Mouse (Mus musculus) layer of hippocampus, adult 8-10 months (tissue): Measurements from ENCODE around the gene Rpl28. TPM values are rescaled to one million over a fixed set of nuclear protein-coding genes. Genes with fewer than 3 reads are reported as not detected.

Experiments
- DNase-seq, 2 experiments: peaks; one replicate each; pipeline ENCODE4 v3.0.0; 2022; ENCODE audit warnings: low spot score in 2 of 2
- total RNA-seq, 4 experiments: library from RNA; stranded (reverse); gene quantifications; 2 replicates each; pipeline ENCODE4 v1.2.4; 2022

Rpl28 gene
- total RNA-seq, 4 experiments from 2014 or later: 350 to 553 (median 418) TPM

GRCm38 (mm10) chr7:4830476-4830875, 37.8 kb downstream of the Rpl28 start:
- no peak for DNase-seq

- no peak for DNase-seq
These were observed 43.1 kb downstream of the Rpl28 start for GRCm38 (mm10) chr7:4835631-4836327.

- no peak for DNase-seq
These were observed 43.7 kb downstream of the Rpl28 start for GRCm38 (mm10) chr7:4836351-4836792.

- DNase-seq: no peak
These were observed 45.0 kb downstream of the Rpl28 start for GRCm38 (mm10) chr7:4837639-4838038.

- peak; percentile 69 to 71 for DNase-seq
These were observed 49.4 kb downstream of the Rpl28 start for GRCm38 (mm10) chr7:4842077-4842476.

GRCm38 (mm10) chr7:4842634-4843131, 50.0 kb downstream of the Rpl28 start:
- DNase-seq: peak in 1 of 2 experiments; percentile 46

- DNase-seq: peak; percentile 79 to 80
These were observed 51.0 kb downstream of the Rpl28 start for GRCm38 (mm10) chr7:4843604-4844244.

- DNase-seq: no peak
These were observed 51.7 kb downstream of the Rpl28 start, which contains the start of gene Shisa7 for GRCm38 (mm10) chr7:4844245-4844916. Gene Shisa7 (minus strand): TSS chr7:4844696.

Other genes with a start within 250 kb of the Rpl28 start
- gene Syt5, start 245.3 kb upstream of the Rpl28 start, total RNA-seq: 100 to 1,000 TPM; 180 to 219 (median 211) TPM
- gene Ptprh, start 188.8 kb upstream of the Rpl28 start, total RNA-seq: under 1 TPM; 0.59 to 0.85 (median 0.67) TPM
- gene Tmem86b, start 161.5 kb upstream of the Rpl28 start, total RNA-seq: 10 to 100 TPM; 15.4 to 27.0 (median 20.7) TPM
- 100 to 1,000 TPM; 130 to 139 (median 134) TPM for gene Ppp6r1, start 133.9 kb upstream of the Rpl28 start, total RNA-seq
- 10 to 100 TPM; 76.4 to 91.2 (median 84.1) TPM for gene Hspbp1, start 107.8 kb upstream of the Rpl28 start, total RNA-seq
- 100 to 1,000 TPM; 314 to 327 (median 325) TPM for gene Brsk1, start 102.3 kb upstream of the Rpl28 start, total RNA-seq
- under 1 TPM in 2 of 4 experiments, not detected in 2; 0.27 to 0.36 TPM for gene Tmem150b, start 67.6 kb upstream of the Rpl28 start, total RNA-seq
- gene Kmt5c, start 52.8 kb upstream of the Rpl28 start, total RNA-seq: 10 to 100 TPM; 26.1 to 39.8 (median 33.0) TPM
- gene Cox6b2, start 39.8 kb upstream of the Rpl28 start, total RNA-seq: 10 to 100 TPM in 1 of 4 experiments, 1 to 10 TPM in 3; 6.0 to 13.0 (median 7.4) TPM
- gene Fam71e2, start 21.6 kb upstream of the Rpl28 start, total RNA-seq: not detected
- gene Il11, start 10.0 kb upstream of the Rpl28 start, total RNA-seq: under 1 TPM; 0.31 to 0.43 (median 0.37) TPM
- gene Tmem190, start 9.9 kb upstream of the Rpl28 start, total RNA-seq: not detected
- gene Tmem238, start 3.2 kb upstream of the Rpl28 start, total RNA-seq: 1 to 10 TPM; 1.2 to 3.7 (median 2.0) TPM
- gene Ube2s, start 19.7 kb downstream of the Rpl28 start, total RNA-seq: 100 to 1,000 TPM; 113 to 119 (median 116) TPM
- 100 to 1,000 TPM; 133 to 179 (median 153) TPM for gene Shisa7, start 51.8 kb downstream of the Rpl28 start, total RNA-seq
- 1 to 10 TPM; 4.7 to 8.9 (median 6.9) TPM for gene Isoc2b, start 77.4 kb downstream of the Rpl28 start, total RNA-seq
- gene Isoc2a, start 84.3 kb downstream of the Rpl28 start, total RNA-seq: 10 to 100 TPM; 13.7 to 16.0 (median 14.2) TPM
- under 1 TPM; 0.29 to 0.77 (median 0.39) TPM for gene Gm36210, start 113.6 kb downstream of the Rpl28 start, total RNA-seq
- 10 to 100 TPM; 13.0 to 15.3 (median 13.9) TPM for gene Zfp628, start 122.3 kb downstream of the Rpl28 start, total RNA-seq
- gene Nat14, start 129.2 kb downstream of the Rpl28 start, total RNA-seq: 100 to 1,000 TPM in 2 of 4 experiments, 10 to 100 TPM in 2; 89.9 to 111 (median 102) TPM
- gene Ssc5d, start 132.9 kb downstream of the Rpl28 start, total RNA-seq: 1 to 10 TPM; 2.8 to 5.1 (median 4.2) TPM
- 1 to 10 TPM in 1 of 4 experiments, under 1 TPM in 2, not detected in 1; 0.58 to 1.1 (median 0.90) TPM for gene Sbk2, start 171.5 kb downstream of the Rpl28 start, total RNA-seq
- gene Sbk3, start 178.3 kb downstream of the Rpl28 start, total RNA-seq: 1 to 10 TPM in 2 of 4 experiments, under 1 TPM in 2; 0.71 to 1.1 (median 0.98) TPM
- gene Zfp579, start 203.3 kb downstream of the Rpl28 start, total RNA-seq: 10 to 100 TPM; 23.2 to 32.9 (median 30.6) TPM
- 1 to 10 TPM; 6.0 to 8.0 (median 6.9) TPM for gene Zfp524, start 221.5 kb downstream of the Rpl28 start, total RNA-seq
- 10 to 100 TPM; 20.7 to 25.3 (median 24.5) TPM for gene Fiz1, start 221.8 kb downstream of the Rpl28 start, total RNA-seq
- not detected for gene Gm44973, start 222.6 kb downstream of the Rpl28 start, total RNA-seq
- gene Zfp865, start 227.5 kb downstream of the Rpl28 start, total RNA-seq: 10 to 100 TPM; 37.1 to 42.5 (median 38.5) TPM
- 10 to 100 TPM; 45.2 to 65.9 (median 56.9) TPM for gene Ccdc106, start 227.7 kb downstream of the Rpl28 start, total RNA-seq
- gene 4632433K11Rik, start 241.2 kb downstream of the Rpl28 start, total RNA-seq: under 1 TPM in 1 of 4 experiments, not detected in 3; 0.55 TPM
- gene Zfp784, start 245.6 kb downstream of the Rpl28 start, total RNA-seq: 1 to 10 TPM; 5.6 to 6.4 (median 6.3) TPM